Mouse (Mus musculus): Measurements from ENCODE around the gene Gfra1. TPM values are rescaled to one million over a fixed set of nuclear protein-coding genes. Genes with fewer than 3 reads are reported as not detected.
A peak's percentile ranks its signal among the peaks of the same experiment; 100 is the strongest.

The Gfra1 gene
- total RNA-seq, 2 experiments from 2014 or later: 0.08 to 0.20 TPM

DNA sequence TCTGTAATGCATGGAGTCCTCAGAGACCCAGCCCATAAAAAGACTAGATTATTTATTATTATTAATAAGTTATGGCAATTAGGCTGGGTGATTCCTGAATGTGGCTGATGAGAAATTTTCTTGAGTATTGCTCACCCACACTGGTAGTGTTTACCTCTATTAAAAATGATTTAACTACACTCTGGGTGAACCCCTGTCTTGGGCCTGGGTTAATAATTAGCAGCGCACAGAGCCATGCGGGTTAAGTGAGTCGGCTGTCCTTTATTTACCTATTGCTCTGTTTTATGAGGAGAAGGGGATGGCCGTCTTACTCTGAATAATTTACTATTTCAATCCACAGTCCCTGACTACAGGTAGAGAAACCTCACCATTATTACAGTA lies 59.1 kb downstream of the Gfra1 start:
- no peak for ATAC-seq (replicated peaks; ENCODE audit: poor library complexity)

DNA sequence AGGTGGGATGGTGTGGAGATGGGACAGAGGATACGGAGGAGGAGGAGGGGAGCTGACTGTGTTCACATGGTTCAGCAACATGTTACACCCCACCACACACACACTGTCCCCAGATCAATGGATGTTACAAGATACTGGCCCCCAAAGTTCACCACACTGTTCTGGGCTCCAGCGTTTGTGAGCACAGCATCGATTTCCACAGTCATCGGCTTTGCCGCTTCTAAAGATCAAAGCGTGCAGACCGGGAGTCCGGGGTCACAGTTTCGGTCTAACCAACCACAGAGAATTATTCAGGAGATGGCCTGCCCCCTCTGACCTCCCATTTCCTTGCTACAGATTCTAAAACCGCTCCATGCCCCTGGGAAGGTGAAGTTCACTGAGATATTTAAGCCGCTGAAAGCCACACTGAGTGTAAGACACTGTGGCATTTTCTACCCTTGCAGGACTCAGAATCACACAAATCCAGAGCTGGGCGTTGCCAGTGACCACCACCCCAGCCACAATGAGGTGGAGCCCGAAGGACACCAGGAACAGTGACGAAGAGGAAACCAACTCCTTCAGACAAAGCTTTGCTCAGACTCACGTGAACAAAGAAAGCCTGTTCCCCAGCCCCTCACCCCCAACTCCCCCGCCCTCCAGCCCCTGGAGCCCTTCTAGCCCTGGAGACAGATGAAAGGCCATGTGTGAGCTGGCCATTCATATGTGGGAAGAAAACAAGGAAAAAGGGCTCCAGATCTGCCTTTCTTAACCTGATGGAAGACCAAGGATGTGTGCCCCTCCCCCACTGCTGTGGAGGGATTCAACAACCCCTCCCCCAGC lies 59.7 kb downstream of the Gfra1 start:
- ATAC-seq (replicated peaks; ENCODE audit: poor library complexity): no peak

DNA sequence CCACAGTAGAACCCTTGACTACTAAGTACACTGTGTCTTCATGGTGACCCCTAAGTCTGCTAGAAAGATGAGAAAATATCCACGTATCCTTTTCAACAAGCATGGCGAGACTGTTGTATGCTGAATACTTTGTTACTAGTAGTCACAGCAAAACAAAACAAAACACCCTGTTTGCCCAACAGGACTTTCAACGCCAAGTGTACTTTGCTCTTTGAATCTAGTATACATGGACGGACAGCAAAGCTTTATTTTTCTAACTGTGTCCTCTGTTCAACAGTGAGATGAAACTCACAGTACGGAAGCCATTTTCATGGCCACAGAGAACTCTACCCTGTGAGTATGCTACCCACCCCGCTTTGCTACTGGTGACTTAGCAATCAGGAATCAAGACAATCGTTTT lies 62.6 kb downstream of the Gfra1 start:
- ATAC-seq (replicated peaks; ENCODE audit: poor library complexity): no peak

DNA sequence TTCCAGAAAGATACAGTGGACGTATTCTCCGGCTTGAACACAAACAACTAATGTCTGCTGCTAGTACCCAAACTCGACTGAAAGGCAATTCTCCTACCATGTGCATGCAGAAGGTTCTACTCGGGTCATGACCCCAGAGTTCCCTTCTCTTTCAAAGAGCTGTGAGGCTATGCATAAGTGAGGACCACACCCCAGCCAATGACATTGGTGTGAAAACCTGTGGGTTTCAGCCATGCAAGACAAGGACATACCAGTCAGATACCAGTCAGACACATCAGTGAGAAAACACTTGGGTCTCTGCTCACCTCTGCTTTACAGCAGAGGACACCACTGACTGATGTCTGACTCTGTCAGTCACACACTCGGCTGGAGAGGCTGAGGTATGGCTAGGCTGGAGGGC lies 63.9 kb downstream of the Gfra1 start:
- ATAC-seq (replicated peaks; ENCODE audit: poor library complexity): no peak

DNA sequence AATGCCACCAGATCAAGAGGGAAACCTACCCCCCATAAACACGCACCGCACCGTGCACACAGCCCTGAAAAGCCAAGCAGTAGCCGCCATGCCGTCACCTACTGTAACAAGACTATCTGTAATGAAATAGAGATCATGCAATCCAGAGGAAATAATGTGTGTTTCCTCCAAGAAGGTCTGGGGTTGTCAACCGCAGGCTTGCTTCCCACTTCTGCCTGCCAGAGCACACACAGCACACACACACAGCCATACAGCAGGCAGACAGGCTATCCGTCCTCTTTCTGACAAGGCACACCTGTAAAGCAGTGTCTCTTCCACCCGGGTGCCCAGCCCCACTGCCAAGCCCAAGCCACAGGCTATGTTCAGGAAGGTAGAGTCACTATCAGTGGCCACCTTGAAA lies 66.2 kb downstream of the Gfra1 start:
- ATAC-seq (replicated peaks; ENCODE audit: poor library complexity): peak; percentile 92

DNA sequence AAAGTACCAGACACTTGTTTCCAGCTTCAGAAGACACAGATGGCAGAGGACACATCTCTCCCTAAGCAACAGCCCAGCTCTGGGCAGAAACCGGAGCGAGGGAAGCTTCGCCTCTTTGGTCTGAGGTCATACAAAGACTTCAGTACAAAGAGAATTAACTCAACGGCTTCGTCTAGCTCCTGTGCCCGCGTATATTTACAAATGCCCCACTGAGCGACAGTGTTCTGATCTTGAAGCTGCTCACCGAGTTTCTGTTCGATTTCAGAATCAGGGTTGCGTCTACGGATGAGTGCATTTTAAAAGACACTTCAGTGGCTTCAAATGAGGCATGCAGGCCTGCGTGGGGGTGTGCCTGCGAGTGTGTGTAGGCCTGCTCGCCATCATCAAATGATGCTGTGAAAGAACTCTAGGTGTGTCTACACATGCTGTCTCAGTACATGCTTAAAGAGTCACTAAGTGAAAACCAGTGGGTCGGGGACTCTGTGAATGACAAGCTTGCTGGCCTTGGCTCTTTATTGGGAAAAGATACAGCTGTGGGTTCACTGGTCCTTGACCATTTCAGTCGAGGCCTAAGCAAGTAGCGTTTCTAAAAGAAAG lies 66.8 kb downstream of the Gfra1 start:
- no peak for ATAC-seq (replicated peaks; ENCODE audit: poor library complexity)

DNA sequence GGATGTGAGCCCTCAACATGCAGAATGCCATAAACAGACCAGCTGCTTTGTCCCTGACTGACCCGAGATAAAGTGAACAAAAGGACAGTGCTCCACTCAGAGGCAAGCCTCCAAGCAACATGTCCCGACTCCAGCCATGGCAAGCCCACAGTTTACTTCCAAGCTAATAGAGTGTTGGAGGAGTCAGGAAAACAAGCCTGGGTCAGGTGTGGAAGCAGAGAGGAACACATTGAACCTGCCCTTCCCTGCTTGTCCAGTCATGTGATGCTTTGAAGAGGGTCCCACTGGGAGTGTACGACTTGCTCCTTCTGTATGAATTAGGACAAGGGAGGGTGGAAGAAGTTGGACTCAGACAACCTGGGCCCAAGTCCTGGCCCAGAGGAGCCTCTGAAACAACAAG lies 72.4 kb downstream of the Gfra1 start:
- no peak for ATAC-seq (replicated peaks; ENCODE audit: poor library complexity)

DNA sequence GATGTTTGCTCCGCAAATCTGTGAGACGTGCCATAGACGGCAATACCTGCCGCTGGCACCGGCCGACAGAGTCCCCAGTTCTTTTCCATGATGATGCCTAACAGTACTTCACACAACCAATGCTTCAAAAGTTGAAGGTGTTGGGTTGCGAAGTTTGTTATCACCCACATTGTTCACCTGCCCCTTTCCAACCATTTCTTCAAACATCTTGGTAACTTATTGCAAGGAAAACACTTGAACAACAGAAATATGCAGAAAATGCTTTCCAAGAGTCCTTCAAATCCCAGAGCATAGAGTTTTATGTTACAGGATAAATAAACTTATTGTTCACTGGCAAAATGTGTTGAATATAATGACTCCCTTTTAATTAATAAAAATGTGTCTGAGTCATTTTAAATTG lies 73.2 kb downstream of the Gfra1 start:
- no peak for ATAC-seq (replicated peaks; ENCODE audit: poor library complexity)

DNA sequence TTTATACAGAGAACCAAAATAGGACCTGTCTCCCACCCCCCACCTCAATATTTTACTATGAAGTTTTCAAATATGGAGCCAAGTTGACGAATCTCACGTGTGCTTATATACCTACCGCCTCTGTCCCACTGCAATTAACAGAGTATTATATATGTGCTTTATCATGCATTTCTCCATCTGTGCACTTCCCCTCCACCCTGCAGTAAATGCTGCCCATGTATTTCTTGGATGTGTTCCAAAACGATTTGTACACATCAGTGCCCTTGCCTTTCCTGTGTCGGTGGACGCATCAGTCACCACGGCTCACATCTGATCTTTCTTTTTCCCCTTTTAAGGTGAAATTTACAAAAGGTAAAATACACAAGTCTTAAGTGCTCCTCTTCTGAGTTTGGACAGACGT lies 77.7 kb downstream of the Gfra1 start:
- peak; percentile 52 for ATAC-seq (replicated peaks; ENCODE audit: poor library complexity)

DNA sequence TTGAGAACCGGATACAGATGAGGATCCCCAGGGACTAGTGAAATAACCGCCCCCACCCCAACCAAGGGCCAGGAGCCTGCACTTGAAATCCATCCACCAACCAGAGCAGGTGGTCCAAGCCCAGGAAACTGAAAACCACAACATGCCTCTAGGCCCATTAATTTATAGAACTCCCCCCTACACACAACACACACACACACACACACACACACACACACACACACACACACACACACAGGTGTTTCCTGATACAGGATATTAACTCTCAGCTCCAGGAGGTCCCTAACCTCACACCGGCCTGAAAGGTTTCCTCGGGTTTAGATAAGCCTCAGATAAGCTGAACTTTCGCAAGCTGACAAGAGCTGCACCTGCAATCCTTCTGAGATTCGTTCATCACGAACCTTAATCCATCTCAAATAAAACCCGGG lies 79.0 kb downstream of the Gfra1 start:
- ATAC-seq (replicated peaks; ENCODE audit: poor library complexity): no peak; the same call in 1 of the 2 replicates

DNA sequence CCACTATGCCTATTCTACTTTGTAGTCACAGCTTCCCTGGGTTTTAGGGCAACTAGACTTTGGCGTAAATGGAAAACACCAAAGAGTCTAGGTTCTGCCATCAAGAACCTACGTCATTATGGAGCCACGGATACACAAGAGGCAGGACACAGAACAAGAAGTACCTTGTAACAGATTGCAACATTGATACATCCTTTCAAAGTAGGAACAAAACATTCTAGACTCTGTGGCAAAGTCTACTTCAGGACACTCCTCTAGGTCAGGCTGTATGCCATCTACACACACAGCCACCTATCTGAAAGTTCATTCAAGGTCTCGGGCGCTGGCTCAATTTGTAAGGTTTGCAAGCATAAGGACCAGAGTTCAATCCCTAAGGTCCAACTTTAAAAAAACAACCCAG lies 81.1 kb downstream of the Gfra1 start:
- ATAC-seq (replicated peaks; ENCODE audit: poor library complexity): no peak

DNA sequence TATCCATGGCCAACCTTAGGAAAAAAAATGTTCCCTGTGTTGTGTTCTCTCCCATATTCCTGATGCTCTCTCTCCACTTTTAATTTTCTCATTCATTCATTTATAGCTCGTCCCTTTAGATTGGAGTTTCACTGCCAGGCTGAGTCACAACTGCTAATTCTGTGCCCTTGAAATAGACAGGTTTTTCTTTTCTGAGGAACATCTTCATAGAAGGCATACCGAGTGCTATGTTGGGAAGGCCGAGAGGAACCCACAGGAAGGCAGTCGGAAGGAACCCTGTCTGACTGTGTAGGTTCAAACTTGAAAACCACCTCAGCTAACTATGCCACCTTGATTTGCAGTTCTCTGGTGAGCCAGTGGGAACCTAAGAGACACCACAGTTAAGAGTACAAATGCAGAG lies 81.6 kb downstream of the Gfra1 start:
- no peak for ATAC-seq (replicated peaks; ENCODE audit: poor library complexity)

DNA sequence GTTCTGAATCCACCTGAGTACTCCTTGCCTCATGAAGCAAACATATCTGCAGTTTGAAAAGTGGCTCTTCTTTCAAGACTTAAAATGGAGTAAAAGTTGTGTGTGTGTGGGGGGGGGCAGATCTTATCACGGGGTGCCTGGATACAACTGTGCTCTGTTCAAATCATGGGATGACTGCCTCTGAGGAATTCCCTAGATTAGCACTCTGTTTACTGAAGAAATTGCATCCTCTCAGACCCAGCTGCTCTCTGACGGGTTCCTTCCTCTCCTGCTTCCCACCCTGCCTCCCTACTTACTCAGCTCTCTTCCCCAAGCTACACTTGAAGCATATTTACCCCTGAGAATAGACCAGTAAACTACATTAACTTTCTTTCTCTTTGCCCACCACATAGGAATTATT lies 87.2 kb downstream of the Gfra1 start:
- ATAC-seq (replicated peaks; ENCODE audit: poor library complexity): no peak

DNA sequence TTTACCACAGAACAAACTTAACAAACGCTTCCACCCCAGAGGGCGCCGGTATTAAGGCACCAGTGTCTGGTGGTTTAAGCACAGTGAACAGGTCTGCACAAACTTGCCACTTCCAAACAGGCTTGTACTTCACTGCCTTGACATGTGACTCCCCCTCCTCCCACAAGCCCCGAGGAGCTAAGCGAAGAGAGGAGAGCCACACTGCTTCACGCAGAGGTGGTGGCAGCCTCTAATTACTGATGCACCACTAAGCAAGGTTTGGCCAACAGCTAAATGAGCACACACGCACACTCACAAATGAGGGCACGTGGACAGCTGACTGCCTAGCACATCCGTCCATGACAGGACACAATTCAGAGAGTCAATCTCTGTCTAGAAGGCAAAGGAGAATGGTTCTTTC lies 91.0 kb downstream of the Gfra1 start:
- ATAC-seq (replicated peaks; ENCODE audit: poor library complexity): no peak

DNA sequence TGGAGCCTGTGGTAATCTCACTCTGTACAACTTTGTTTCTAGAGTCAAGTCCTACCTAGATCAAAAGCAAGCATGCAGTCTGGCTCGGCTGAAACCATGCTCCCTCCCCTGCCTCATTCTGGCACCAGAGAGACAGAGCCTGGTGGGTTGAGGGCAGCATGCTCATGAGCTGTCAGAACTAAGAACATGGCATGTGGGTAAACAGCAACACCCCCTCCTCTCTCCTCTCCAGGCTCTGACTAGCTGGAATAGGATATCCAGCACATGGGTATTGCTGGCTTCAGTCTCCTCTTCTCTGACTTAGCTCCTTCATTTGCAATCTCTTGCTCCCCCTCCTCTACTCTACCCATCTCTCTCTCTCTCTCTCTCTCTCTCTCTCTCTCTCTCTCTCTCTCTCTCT lies 94.7 kb downstream of the Gfra1 start:
- no peak for ATAC-seq (replicated peaks; ENCODE audit: poor library complexity)

DNA sequence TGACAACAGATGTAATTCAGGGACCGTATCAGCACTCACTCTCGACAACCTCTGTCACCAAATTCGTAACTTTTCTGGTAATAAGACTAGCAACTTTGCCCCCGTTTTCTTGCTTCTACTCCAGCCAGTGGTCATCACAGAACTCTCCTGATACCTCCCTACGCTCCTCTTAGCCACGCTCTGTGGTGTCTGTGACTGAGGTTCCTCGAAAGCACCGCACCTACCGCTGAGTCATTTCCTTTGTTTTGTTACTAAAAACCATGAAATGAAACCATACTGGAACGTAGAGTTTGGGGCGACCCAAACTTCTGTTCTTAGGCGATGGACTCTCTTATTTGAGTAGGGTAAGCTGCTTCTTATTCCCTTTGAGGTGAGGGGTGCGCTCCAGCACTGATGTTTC lies 97.6 kb downstream of the Gfra1 start:
- ATAC-seq (replicated peaks; ENCODE audit: poor library complexity): peak; percentile 66

DNA sequence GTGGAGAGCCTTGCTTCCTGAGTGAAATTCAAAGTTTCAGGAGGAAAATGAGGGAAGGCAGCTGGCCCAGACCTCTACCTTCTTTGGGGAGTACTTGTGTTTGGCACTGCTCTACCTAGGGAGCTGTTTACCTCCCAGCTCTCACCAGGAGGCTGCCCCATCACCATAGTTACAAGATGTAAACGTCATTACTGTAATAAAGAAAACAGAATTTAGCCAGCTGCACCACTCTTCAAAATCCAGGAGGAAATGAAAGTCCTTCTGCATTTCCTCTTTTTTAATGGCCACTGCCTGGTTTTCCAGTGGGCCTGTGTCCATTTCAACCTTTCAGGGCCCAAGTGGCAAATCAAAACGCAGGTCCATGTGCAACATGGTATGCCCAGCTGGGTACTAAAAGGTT lies 101.8 kb downstream of the Gfra1 start:
- ATAC-seq (replicated peaks; ENCODE audit: poor library complexity): peak; percentile 70

DNA sequence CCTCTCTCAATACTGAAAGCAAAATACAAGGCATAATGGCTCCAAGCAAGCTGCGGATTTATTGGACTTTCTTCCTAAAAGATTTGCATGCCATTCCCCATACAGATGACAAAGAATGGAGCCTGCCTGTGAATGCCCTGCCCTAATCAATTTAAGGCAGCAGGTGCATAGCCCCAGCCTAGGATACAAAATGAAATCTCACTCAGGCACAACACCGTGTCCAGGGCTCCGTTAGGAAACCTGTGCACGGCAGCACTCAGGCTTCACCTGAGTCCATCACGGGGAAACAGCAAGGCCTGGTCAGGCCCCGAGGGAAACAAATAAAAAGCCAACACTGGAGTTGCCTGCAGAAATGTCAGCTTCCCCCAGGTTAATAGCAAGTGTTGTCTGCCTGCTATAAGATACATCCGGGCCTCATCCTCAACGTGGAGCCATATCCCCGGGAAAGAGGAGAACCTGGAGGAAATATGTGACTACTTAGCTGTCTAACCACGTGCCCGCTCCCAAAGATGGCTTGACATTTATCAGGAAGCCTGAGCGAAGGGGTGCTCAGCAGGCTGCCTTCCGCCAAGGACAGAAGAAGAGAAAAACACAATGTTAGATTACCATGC lies 102.3 kb downstream of the Gfra1 start:
- no peak for ATAC-seq (replicated peaks; ENCODE audit: poor library complexity)

DNA sequence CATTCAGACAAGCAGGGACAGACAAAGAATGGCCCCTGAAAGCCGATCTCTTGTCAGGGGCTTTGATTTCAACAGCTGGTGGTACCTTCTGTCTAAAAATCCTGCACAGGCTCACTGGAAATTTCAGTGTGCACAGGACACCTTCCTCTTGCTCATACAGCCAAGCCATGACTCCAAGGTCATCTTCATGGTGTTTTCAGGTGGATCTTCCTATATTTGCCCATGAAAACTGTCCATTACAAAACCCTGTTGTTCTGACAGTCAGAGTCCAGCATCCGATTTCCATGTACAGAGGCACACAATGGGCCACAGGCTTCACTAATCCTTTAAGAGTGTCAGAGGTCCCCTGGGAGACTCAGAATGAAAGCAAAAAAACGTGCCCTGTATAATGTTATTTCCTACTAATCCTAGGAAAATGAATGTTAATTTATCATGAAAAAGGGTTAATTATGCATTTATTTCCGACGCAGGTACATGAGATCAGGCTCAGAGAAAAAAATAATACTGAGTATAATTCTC lies 105.8 kb downstream of the Gfra1 start:
- ATAC-seq (replicated peaks; ENCODE audit: poor library complexity): no peak

DNA sequence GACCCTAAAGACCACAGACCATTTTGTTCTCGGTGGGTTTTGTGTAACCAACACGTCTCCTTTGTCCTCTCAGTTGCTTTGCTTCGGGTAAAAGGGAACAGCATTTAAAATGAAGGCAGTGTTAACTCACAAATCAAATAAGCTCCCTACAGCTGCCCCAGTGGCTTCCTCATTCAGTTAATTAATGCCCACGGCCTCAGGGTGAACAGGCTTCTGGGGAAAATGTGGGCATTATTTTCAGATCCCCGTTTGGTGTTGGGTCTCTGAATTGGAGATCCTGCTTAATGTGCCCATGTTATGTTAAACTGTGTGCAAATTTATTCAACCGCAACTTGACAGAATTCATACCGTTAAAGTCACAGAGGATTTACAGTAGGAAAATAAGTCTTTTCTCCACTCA lies 110.6 kb downstream of the Gfra1 start:
- ATAC-seq (replicated peaks; ENCODE audit: poor library complexity): no peak

DNA sequence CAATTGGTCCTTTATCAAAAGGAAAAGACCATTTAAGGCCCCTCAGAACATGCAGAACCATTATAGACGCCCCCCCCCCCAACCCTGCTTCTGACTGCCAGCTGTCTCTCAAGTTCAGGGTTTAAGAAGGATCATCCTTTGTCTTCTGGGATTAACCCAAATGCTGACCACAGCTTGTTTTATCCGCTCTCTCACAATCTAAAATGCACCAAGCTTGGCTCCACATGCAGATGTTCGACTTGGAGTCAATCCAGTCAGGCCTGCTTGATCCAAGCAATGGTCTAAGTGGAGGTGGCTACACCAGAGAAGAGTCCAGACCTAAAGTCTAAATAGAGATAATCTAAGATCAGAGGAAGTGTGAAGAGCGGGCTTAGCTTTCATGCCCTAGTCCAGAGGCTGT lies 114.4 kb downstream of the Gfra1 start:
- no peak for ATAC-seq (replicated peaks; ENCODE audit: poor library complexity)

DNA sequence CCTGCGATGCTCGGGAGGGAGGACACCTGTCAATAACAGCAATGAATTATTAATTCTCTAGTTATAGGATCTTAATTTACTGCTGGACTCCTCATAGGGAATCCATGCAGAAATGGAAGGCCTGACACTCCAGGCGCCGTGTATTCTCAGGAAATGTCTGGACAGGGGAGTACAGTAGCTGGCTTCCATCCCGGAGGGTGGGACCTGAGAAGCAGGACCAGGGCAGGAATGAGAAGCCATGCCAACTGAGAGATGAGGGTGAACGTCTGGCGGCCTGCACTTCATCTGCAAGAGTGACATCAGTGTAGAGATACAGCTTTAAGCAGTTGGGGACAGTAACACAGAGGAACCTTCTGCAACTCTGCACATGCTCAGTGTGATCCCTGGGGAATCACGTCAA lies 115.5 kb downstream of the Gfra1 start:
- no peak for ATAC-seq (replicated peaks; ENCODE audit: poor library complexity)

Measured in megakaryocyte progenitor cell, adult 5-6 weeks (primary cell).